Mouse (Mus musculus): ENCODE data around the gene Ifitm1.
A peak's percentile ranks its signal among the peaks of the same experiment; 100 is the strongest.
"Not testable (repeated sequence)": the region's sequence is repeated elsewhere in the genome, so short reads cannot be mapped to it uniquely, and the experiment has no call there.

Ifitm1 gene

GRCm38 (mm10) chr7:141010593-141010992 is 43.6 kb downstream of the Ifitm1 start, which contains the start of gene Ifitm3:
Ifitm3 (minus strand) TSS chr7:141010770.
- DNase-seq (ENCODE audit: low read depth, low spot score), result peak; percentile 77

- no peak for DNase-seq (ENCODE audit: low read depth, low spot score)
Measured at GRCm38 (mm10) chr7:141011238-141011770, 44.3 kb downstream of the Ifitm1 start.

GRCm38 (mm10) chr7:141016707-141017697 is 50.0 kb downstream of the Ifitm1 start:
- DNase-seq (ENCODE audit: low read depth, low spot score), result peak; percentile 50

GRCm38 (mm10) chr7:141017824-141018223 is 50.8 kb downstream of the Ifitm1 start, which contains the start of gene Ifitm6:
Ifitm6 (minus strand) TSS chr7:141017924.
- DNase-seq (ENCODE audit: low read depth, low spot score), result not testable (repeated sequence)

GRCm38 (mm10) chr7:141019028-141019427 is 52.0 kb downstream of the Ifitm1 start:
- no peak for DNase-seq (ENCODE audit: low read depth, low spot score)

Measured in skeletal muscle tissue, adult 2 months (tissue).